Mouse (Mus musculus) midbrain, embryonic 13.5 days (tissue): ENCODE measurements at regions not wholly inside any gene's neighbourhood (a gene's known extent, or its start where the extent isn't known, plus 50 kb on each side); places are given as distances from the start of the nearest gene placed in this dataset.

Experiments
- ATAC-seq: fragments of 200-750 bp; cut with Nextera tagmentation; 2 replicates; pipeline ENCODE4 v1.8.0; 2017; ENCODE audit warnings: mild to moderate bottlenecking, moderate TSS enrichment, moderate library complexity
- H3K27ac ChIP-seq: fragments of 300-500 bp; sonication (generic); 2 replicates; pipeline ENCODE4 v1.5.1; 2015; ENCODE audit warnings: inconsistent platforms, mild to moderate bottlenecking, moderate library complexity
- H3K27me3 ChIP-seq: fragments of 300-500 bp; sonication (generic); 2 replicates; pipeline ENCODE4 v1.6.1; 2015; ENCODE audit warnings: mild to moderate bottlenecking, inconsistent platforms
- H3K36me3 ChIP-seq: fragments of 300-500 bp; sonication (generic); 2 replicates; pipeline ENCODE4 v1.6.1; 2015; ENCODE audit warnings: mild to moderate bottlenecking, inconsistent platforms
- H3K4me1 ChIP-seq: fragments of 300-500 bp; sonication (generic); replicated peaks from 2 replicates; pipeline ENCODE4 v1.6.1; 2015; ENCODE audit warnings: inconsistent platforms
- H3K4me2 ChIP-seq: fragments of 300-500 bp; sonication (generic); replicated peaks from 2 replicates; pipeline ENCODE4 v1.6.1; 2015; ENCODE audit warnings: moderate library complexity, mild to moderate bottlenecking, inconsistent platforms
- H3K4me3 ChIP-seq: fragments of 300-500 bp; sonication (generic); replicated peaks from 2 replicates; pipeline ENCODE4 v1.5.1; 2015; ENCODE audit warnings: mild to moderate bottlenecking, inconsistent platforms
- H3K9ac ChIP-seq: fragments of 300-500 bp; sonication (generic); replicated peaks from 2 replicates; pipeline ENCODE4 v1.6.1; 2015; ENCODE audit warnings: mild to moderate bottlenecking, inconsistent platforms
- H3K9me3 ChIP-seq: fragments of 300-500 bp; sonication (generic); 2 replicates; pipeline ENCODE4 v1.6.1; 2016; ENCODE audit warnings: mild to moderate bottlenecking, inconsistent platforms
- WGBS: fragments of 180-500 bp; shearing (Covaris S2); methylation state at CpG from one replicate; pipeline ENCODE4 v1.1.7; 2015; 5-methylcytosine and 5-hydroxymethylcytosine counted together

DNA sequence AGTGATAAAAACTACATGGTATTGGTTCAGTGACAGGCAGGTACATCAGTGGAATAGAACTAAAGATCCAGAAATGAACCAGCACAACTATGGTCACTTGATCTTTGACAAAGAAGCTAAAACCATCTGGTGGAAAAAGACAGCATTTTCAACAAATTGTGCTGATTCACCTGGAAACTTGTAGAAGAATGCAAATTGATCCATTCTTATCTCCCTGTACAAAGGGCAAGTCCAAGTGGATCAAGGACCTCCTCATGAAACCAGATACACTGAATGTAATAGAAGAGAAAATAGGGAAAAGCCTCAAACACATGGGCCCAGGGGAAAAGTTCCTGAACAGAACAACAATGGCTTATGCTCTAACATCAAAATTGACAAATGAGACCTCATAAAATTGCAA is 194.8 kb upstream of the Mgat4c start:
- Histone ChIP-seq H3K4me2 (no peak overlapping the region), H3K4me1 (no peaks in the 10 kb centered on the region), H3K9ac (no peak overlapping the region), H3K4me3 (no peak overlapping the region), H3K27ac (no peak overlapping the region), H3K27me3 (no peaks in the 10 kb centered on the region), H3K36me3 (no peaks in the 10 kb centered on the region), H3K9me3 (no peaks in the 10 kb centered on the region)
- no peak for ATAC-seq

GRCm38 (mm10) chr10:101490418-101491055 is 190.8 kb upstream of the Mgat4c start:
- WGBS: 57% methylated on average over 1 of the region's 1 CpGs

DNA sequence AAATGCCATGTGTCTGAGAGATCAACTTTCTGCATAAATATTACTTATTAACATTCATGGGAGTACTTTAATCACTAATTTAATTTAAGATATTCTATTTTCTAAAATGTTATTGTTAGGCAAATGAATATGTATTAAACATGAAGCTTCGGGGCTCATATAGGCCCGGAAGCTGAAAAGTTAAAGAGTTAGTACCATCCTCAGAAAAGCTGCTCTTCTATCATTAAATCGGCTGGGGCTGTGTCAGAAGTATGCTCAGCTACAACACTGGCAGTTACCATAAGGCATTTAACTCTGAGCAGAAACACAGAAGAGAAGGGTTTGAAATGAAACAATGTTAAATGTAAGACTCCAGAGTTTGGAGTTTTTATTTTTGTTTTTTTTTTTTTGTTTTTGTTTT is 166.2 kb upstream of the Mgat4c start:
- Histone ChIP-seq H3K4me3 (no peak overlapping the region), H3K27me3 (no peaks in the 10 kb centered on the region), H3K9ac (no peak overlapping the region), H3K9me3 (no peaks in the 10 kb centered on the region), H3K36me3 (no peaks in the 10 kb centered on the region), H3K4me1 (peaks cover 2% of the 10 kb centered on the region; the same call in 1 of the 2 replicates), H3K27ac (no peak overlapping the region), H3K4me2 (no peak overlapping the region)
- WGBS: 65% methylated on average over 3 of the region's 3 CpGs
- ATAC-seq: no peak

More at GRCm38 (mm10) chr10:101490418-101491055, 190.8 kb upstream of the Mgat4c start:
- no peak for ATAC-seq
- Histone ChIP-seq H3K36me3 (no peaks in the 10 kb centered on the region), H3K4me3 (no peak overlapping the region), H3K4me2 (no peak overlapping the region), H3K9me3 (no peaks in the 10 kb centered on the region), H3K27ac (no peak overlapping the region), H3K9ac (no peak overlapping the region), H3K27me3 (no peaks in the 10 kb centered on the region), H3K4me1 (no peaks in the 10 kb centered on the region)

- WGBS: 47% methylated on average over 3 of the region's 3 CpGs
- Histone ChIP-seq H3K9me3 (no peaks in the 10 kb centered on the region), H3K27me3 (no peaks in the 10 kb centered on the region), H3K36me3 (no peaks in the 10 kb centered on the region), H3K4me2 (no peak overlapping the region), H3K4me3 (no peak overlapping the region), H3K9ac (no peak overlapping the region), H3K27ac (no peak overlapping the region), H3K4me1 (peaks cover 2% of the 10 kb centered on the region; the same call in 1 of the 2 replicates)
- ATAC-seq: no peak
These were observed 164.4 kb upstream of the Mgat4c start for GRCm38 (mm10) chr10:101516930-101517329.

- ATAC-seq: peak; percentile 50; the same call in 1 of the 2 replicates
- H3K27ac ChIP-seq: no peak overlapping the region
- H3K4me1 ChIP-seq: no peaks in the 10 kb centered on the region
- no peak overlapping the region for H3K4me3 ChIP-seq
- no peak overlapping the region for H3K9ac ChIP-seq
- H3K4me2 ChIP-seq: no peak overlapping the region
- no peaks in the 10 kb centered on the region for H3K27me3 ChIP-seq
- no peaks in the 10 kb centered on the region for H3K9me3 ChIP-seq
- no peaks in the 10 kb centered on the region for H3K36me3 ChIP-seq
- 51% methylated on average over 2 of the region's 2 CpGs for WGBS
These were observed 149.0 kb upstream of the Mgat4c start for GRCm38 (mm10) chr10:101532325-101532724.

DNA sequence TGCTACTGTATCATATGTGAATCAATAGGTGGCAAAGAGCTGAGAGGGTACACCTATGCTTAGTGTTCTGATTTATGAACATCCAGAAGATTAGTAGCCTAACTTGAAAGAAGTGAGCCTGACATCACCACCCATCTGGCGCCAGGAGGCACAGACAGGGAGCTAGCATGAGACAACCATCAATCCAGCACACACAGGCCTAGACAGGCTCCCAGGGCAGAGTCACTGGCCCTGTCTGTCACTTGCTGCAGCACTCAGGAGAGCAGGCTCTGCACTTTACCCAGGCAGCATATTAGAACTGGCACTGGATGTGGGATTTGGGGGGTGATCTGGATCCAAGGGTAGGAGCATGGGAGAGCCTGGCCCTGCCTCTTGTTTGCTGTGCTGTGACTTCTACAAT is 137.1 kb upstream of the Mgat4c start:
- Histone ChIP-seq H3K9ac (no peak overlapping the region), H3K4me3 (no peak overlapping the region), H3K4me2 (no peak overlapping the region), H3K36me3 (no peaks in the 10 kb centered on the region), H3K27ac (no peak overlapping the region), H3K4me1 (no peaks in the 10 kb centered on the region), H3K9me3 (no peaks in the 10 kb centered on the region), H3K27me3 (no peaks in the 10 kb centered on the region)
- WGBS: 75% methylated on average over 1 of the region's 1 CpGs
- ATAC-seq: no peak

DNA sequence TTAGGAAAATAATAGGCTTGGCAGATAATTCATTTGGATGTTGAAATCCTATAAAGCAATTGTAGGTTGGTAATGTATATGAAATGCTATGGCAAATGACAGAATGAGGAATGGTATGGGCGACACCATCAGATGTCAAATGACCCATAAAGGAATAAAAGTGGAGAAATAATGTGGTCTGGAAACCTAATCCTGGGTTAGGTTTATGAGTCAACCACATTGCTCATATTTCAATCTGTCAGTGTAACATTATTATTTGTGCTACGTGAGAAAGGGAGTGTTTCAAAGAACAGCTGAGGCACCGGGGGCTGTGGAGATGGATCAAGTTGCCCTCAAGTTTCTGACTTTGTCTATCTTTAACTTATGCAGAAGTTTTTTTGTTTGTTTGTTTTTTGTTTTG is 130.6 kb upstream of the Mgat4c start:
- no peak for ATAC-seq
- no peaks in the 10 kb centered on the region for H3K27me3 ChIP-seq
- 77% methylated on average over 3 of the region's 3 CpGs for WGBS
- H3K9ac ChIP-seq: no peak overlapping the region
- no peak overlapping the region for H3K4me2 ChIP-seq
- H3K27ac ChIP-seq: no peak overlapping the region
- no peaks in the 10 kb centered on the region for H3K4me1 ChIP-seq
- no peaks in the 10 kb centered on the region for H3K36me3 ChIP-seq
- H3K9me3 ChIP-seq: no peaks in the 10 kb centered on the region
- H3K4me3 ChIP-seq: no peak overlapping the region
